Mouse (Mus musculus) midbrain, embryonic 13.5 days (tissue): ENCODE measurements at regions not wholly inside any gene's neighbourhood (a gene's known extent, or its start where the extent isn't known, plus 50 kb on each side); places are given as distances from the start of the nearest gene placed in this dataset.
A peak's percentile ranks its signal among the peaks of the same experiment; 100 is the strongest.

Experiments used
- ATAC-seq: fragments of 200-750 bp; cut with Nextera tagmentation; 2 replicates; pipeline ENCODE4 v1.8.0; 2017; ENCODE audit warnings: mild to moderate bottlenecking, moderate TSS enrichment, moderate library complexity
- H3K27ac ChIP-seq: fragments of 300-500 bp; sonication (generic); 2 replicates; pipeline ENCODE4 v1.5.1; 2015; ENCODE audit warnings: inconsistent platforms, mild to moderate bottlenecking, moderate library complexity
- H3K27me3 ChIP-seq: fragments of 300-500 bp; sonication (generic); 2 replicates; pipeline ENCODE4 v1.6.1; 2015; ENCODE audit warnings: mild to moderate bottlenecking, inconsistent platforms
- H3K36me3 ChIP-seq: fragments of 300-500 bp; sonication (generic); 2 replicates; pipeline ENCODE4 v1.6.1; 2015; ENCODE audit warnings: mild to moderate bottlenecking, inconsistent platforms
- H3K4me1 ChIP-seq: fragments of 300-500 bp; sonication (generic); replicated peaks from 2 replicates; pipeline ENCODE4 v1.6.1; 2015; ENCODE audit warnings: inconsistent platforms
- H3K4me2 ChIP-seq: fragments of 300-500 bp; sonication (generic); replicated peaks from 2 replicates; pipeline ENCODE4 v1.6.1; 2015; ENCODE audit warnings: moderate library complexity, mild to moderate bottlenecking, inconsistent platforms
- H3K4me3 ChIP-seq: fragments of 300-500 bp; sonication (generic); replicated peaks from 2 replicates; pipeline ENCODE4 v1.5.1; 2015; ENCODE audit warnings: mild to moderate bottlenecking, inconsistent platforms
- H3K9ac ChIP-seq: fragments of 300-500 bp; sonication (generic); replicated peaks from 2 replicates; pipeline ENCODE4 v1.6.1; 2015; ENCODE audit warnings: mild to moderate bottlenecking, inconsistent platforms
- H3K9me3 ChIP-seq: fragments of 300-500 bp; sonication (generic); 2 replicates; pipeline ENCODE4 v1.6.1; 2016; ENCODE audit warnings: mild to moderate bottlenecking, inconsistent platforms
- WGBS: fragments of 180-500 bp; shearing (Covaris S2); methylation state at CpG from one replicate; pipeline ENCODE4 v1.1.7; 2015; 5-methylcytosine and 5-hydroxymethylcytosine counted together

DNA sequence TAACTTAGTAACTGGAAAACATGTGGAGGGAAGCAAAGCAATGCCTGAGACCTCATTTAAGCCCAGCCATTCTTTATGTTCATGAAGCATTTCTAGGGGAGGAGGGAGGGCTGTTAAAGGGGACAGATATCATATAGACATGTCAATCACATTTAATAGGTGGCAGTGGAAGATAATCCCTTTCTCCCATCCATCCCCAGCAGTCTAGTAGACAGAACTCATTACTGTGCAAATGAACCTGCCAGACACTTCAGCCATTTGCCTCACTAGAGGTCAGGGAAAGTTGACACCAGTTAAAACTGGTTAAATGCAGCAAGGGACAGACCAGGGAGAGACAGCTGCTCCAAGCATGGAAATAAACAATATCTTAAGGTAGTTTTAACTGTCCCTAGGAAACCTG, 359.1 kb downstream of the Slc6a15 start:
- no peak overlapping the region for H3K4me3 ChIP-seq
- H3K4me2 ChIP-seq = no peak overlapping the region
- no peaks in the 10 kb centered on the region for H3K27me3 ChIP-seq
- H3K36me3 ChIP-seq = no peaks in the 10 kb centered on the region
- no peak overlapping the region for H3K9ac ChIP-seq
- H3K9me3 ChIP-seq = no peaks in the 10 kb centered on the region
- H3K4me1 ChIP-seq = peaks cover 4% of the 10 kb centered on the region
- no peak overlapping the region for H3K27ac ChIP-seq
- peak; percentile 95 for ATAC-seq

DNA sequence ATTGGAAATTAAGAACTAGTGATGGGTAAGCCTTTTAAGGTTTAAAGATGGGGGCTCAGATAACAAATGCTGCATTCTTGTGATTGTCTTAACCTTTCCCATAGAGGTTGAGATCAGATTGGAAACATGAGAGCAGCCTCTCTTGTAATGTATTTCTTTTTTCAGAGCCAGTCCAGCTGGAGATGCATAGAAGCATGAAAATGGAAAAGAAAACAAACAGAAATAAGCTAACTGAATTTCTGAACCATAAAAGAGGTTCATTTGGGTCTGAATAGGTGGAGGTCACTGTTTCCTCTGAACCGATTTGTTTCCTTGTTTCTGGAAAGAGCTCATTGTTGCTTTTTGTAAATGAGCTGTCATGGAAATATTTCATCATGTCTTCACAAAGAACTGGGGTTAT, 363.9 kb downstream of the Slc6a15 start:
- H3K36me3 ChIP-seq = no peaks in the 10 kb centered on the region
- peaks cover 7% of the 10 kb centered on the region for H3K4me1 ChIP-seq
- H3K9me3 ChIP-seq = no peaks in the 10 kb centered on the region
- H3K9ac ChIP-seq = no peak overlapping the region
- 25% methylated on average over 1 of the region's 1 CpGs for WGBS
- ATAC-seq = no peak
- H3K27ac ChIP-seq = peak overlapping the region; percentile 60
- H3K27me3 ChIP-seq = no peaks in the 10 kb centered on the region
- no peak overlapping the region for H3K4me2 ChIP-seq
- no peak overlapping the region for H3K4me3 ChIP-seq

DNA sequence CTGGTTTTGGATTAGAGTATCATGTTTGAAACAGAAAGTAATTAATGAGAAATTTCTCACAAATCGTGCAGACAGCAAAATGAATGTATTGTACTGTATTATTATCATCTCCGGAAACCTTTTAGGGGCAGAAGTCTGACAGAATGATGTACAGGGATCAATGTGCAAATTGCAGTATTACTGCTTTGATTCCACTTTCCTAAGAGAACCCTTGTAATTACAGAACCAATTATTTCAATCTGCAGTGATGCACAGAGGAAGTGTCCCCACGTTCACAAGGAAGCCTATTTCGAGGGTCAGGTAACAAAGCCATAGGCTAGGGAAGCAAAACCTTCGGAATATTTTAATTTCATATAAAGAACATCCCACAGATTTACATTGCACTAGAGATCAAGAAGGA, 364.4 kb downstream of the Slc6a15 start:
- no peaks in the 10 kb centered on the region for H3K9me3 ChIP-seq
- no peak for ATAC-seq
- 46% methylated on average over 5 of the region's 5 CpGs for WGBS
- H3K4me2 ChIP-seq = no peak overlapping the region
- H3K27me3 ChIP-seq = no peaks in the 10 kb centered on the region
- no peak overlapping the region for H3K4me3 ChIP-seq
- H3K9ac ChIP-seq = no peak overlapping the region
- H3K27ac ChIP-seq = no peak overlapping the region
- H3K4me1 ChIP-seq = peaks cover 7% of the 10 kb centered on the region
- no peaks in the 10 kb centered on the region for H3K36me3 ChIP-seq

DNA sequence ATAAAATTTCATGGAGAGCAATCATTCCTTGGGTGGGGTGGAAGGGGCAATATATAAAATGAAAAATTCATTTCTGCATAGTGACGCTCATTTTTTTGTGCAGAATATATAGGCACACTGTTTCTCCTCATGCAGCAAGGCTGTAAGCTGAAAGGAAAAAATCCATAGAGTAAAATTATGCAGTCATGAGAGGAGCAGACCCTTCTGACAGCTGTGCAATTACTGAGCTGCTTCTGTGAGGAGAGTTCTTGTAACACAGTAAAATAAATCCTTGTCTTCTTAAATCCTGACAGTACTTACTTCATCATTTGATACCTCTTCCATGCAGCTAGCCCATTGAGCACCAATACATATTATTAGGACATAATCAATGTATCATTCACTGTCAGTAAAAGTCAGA, 362.7 kb upstream of the Gm21293 start:
- Histone ChIP-seq H3K9ac (no peak overlapping the region), H3K4me2 (no peak overlapping the region), H3K27ac (no peak overlapping the region), H3K4me3 (no peak overlapping the region), H3K4me1 (no peaks in the 10 kb centered on the region), H3K9me3 (no peaks in the 10 kb centered on the region), H3K36me3 (no peaks in the 10 kb centered on the region), H3K27me3 (no peaks in the 10 kb centered on the region)
- 0 out of 2 replicates have a peak, but pooled peaks have one; percentile 27 for ATAC-seq
- 68% methylated on average over 1 of the region's 1 CpGs for WGBS

DNA sequence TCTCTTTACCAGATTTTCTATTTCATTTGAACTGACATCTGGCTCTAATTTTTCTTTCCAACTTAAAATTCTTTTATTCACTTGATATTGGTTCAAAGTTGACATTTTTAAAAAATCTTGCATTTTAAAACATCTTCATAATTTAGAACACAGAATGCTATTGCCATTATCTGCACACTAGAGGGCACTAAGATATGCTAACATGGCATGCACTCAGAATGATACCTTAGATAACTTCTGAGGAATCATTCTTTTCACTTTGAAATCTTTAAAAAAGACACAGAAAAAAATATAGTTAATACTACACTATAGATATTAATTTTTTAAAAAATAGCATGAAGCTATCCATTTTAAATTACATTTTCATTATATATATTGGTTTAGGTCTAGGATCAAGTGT, 357.9 kb upstream of the Gm21293 start:
- H3K9ac ChIP-seq = no peak overlapping the region
- no peak overlapping the region for H3K4me3 ChIP-seq
- H3K27me3 ChIP-seq = no peaks in the 10 kb centered on the region
- H3K4me2 ChIP-seq = no peak overlapping the region
- ATAC-seq = no peak
- no peaks in the 10 kb centered on the region for H3K36me3 ChIP-seq
- no peak overlapping the region for H3K27ac ChIP-seq
- H3K9me3 ChIP-seq = no peaks in the 10 kb centered on the region
- H3K4me1 ChIP-seq = no peaks in the 10 kb centered on the region

DNA sequence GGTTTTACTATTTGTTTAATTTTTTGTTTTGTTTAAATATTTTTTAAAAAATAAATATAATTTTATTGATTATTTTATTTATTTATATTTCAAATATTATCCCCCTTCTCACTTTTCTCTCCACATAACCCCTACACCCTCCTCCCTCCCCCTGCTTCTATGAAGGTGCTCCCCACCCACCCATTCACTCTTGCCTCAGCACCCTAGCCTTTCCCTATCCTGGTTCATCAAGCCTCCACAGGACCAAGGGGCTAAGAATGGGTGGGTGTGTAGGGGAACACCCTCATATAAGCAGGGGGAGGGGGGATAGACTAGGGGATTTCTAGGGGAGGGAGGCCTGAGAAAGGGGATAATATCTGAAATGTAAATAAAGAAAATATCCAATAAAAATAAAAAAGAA, 313.7 kb upstream of the Gm21293 start:
- no peak overlapping the region for H3K4me2 ChIP-seq
- no peaks in the 10 kb centered on the region for H3K27me3 ChIP-seq
- H3K4me1 ChIP-seq = no peaks in the 10 kb centered on the region
- H3K9ac ChIP-seq = no peak overlapping the region
- H3K4me3 ChIP-seq = no peak overlapping the region
- ATAC-seq = no peak
- no peak overlapping the region for H3K27ac ChIP-seq
- H3K9me3 ChIP-seq = no peaks in the 10 kb centered on the region
- H3K36me3 ChIP-seq = no peaks in the 10 kb centered on the region

DNA sequence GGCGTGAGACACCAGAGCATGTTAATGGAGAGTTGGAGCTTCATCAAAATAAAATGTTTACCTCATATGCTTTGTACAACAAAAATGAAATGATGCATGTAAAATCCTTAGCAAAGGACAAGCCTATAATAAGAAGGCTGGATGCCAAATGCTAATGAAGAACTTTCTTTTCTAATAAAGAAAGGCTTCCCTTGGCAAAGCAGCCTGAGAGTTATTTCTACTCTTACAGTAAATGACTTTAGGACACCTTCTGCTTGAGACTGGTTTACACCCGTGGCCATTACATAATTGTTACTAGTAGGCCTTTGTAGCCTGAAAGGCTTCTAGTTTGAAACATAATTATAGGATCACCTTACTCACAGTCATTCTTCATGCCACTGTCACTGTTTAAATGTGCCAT, 310.7 kb upstream of the Gm21293 start:
- Histone ChIP-seq H3K9ac (no peak overlapping the region), H3K36me3 (no peaks in the 10 kb centered on the region), H3K9me3 (no peaks in the 10 kb centered on the region), H3K4me1 (no peaks in the 10 kb centered on the region), H3K4me2 (no peak overlapping the region), H3K27me3 (no peaks in the 10 kb centered on the region), H3K4me3 (no peak overlapping the region), H3K27ac (no peak overlapping the region)
- 71% methylated on average over 2 of the region's 2 CpGs for WGBS
- no peak for ATAC-seq

DNA sequence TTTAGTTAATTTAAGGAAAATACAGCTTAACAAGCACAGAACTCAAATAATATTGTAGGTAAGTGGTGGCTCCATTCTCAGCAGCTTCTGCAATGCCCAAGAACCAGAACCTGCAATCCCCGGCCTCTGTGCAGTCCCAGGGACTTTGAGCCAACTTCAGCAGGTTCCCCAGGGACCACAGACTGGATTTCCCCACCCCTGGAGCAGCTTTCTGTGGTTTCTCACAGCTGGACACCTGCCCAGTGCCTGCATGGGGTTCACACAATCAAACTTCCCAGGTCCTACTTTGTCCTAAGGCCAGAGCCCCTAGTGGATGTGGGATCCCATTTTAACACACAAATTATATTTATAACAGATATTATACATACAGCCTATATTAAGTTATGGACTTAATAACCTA, 287.6 kb upstream of the Gm21293 start:
- H3K27me3 ChIP-seq = no peaks in the 10 kb centered on the region
- H3K9me3 ChIP-seq = no peaks in the 10 kb centered on the region
- no peak overlapping the region for H3K4me2 ChIP-seq
- H3K36me3 ChIP-seq = no peaks in the 10 kb centered on the region
- 79% methylated on average over 1 of the region's 1 CpGs for WGBS
- no peak overlapping the region for H3K9ac ChIP-seq
- no peak overlapping the region for H3K4me3 ChIP-seq
- H3K27ac ChIP-seq = no peak overlapping the region
- ATAC-seq = no peak
- no peaks in the 10 kb centered on the region for H3K4me1 ChIP-seq

DNA sequence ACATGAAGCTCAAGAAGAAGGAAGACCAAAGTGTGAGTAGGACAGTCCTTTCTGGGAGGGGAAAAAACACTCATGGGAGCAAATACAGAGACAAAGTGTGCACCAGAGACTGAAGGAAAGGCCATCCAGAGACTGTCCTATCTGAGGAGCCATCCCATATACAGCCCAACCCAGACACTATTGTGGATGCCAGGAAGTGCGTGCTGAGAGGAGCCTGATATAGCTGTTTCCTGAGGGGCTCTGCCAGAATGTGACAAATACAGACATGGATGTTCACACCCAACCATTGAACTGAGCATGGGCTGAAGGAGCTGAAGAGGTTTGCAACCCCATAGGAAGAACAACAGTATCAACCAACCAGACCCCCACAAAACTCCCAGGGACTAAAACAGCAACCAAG, 281.9 kb upstream of the Gm21293 start:
- no peaks in the 10 kb centered on the region for H3K36me3 ChIP-seq
- H3K4me3 ChIP-seq = no peak overlapping the region
- no peak overlapping the region for H3K27ac ChIP-seq
- no peak overlapping the region for H3K4me2 ChIP-seq
- 90% methylated on average over 1 of the region's 1 CpGs for WGBS
- H3K9me3 ChIP-seq = no peaks in the 10 kb centered on the region
- no peak for ATAC-seq
- no peaks in the 10 kb centered on the region for H3K4me1 ChIP-seq
- H3K27me3 ChIP-seq = no peaks in the 10 kb centered on the region
- no peak overlapping the region for H3K9ac ChIP-seq

DNA sequence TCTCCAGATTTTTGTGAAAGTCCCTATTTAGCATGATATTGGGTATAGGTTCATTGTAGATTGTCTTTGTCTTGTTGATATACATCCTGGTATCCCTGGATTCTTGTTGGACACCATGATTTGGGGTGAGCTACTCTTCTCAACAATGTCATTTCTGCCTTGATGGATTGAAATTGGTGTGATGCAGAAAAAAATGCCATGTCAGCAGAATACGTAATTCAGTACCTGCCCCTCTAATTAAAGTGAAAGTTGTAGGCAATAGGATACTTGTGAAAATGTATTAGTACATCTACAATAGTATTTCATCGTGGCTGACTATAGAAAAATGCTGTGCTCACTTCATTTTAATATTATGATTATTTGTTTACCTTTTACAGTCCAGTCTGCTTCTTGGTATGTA, 280.7 kb upstream of the Gm21293 start:
- H3K9me3 ChIP-seq = no peaks in the 10 kb centered on the region
- no peak overlapping the region for H3K9ac ChIP-seq
- no peak for ATAC-seq
- no peak overlapping the region for H3K4me2 ChIP-seq
- H3K36me3 ChIP-seq = no peaks in the 10 kb centered on the region
- no peaks in the 10 kb centered on the region for H3K27me3 ChIP-seq
- no peak overlapping the region for H3K27ac ChIP-seq
- WGBS = 91% methylated on average over 2 of the region's 2 CpGs
- H3K4me1 ChIP-seq = no peaks in the 10 kb centered on the region
- no peak overlapping the region for H3K4me3 ChIP-seq

DNA sequence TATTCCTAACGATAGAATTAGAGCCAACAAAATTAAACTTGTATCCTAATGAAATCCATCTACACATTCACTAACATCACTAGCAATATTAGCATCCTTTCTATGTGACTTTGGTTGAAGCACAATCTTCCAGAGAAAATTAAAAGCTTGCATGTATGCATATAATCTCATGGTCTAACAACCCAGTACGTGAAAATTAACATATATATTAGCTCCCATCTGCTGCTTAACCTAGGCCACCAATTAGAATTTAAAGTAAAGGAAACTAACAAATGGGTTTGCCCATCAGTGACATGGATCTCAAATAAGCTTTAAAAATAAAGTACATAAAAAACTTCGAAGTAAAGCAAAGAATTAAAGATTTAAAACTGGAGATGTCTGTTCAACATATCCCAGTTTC, 278.9 kb upstream of the Gm21293 start:
- Histone ChIP-seq H3K9me3 (no peaks in the 10 kb centered on the region), H3K27me3 (no peaks in the 10 kb centered on the region), H3K4me2 (no peak overlapping the region), H3K27ac (no peak overlapping the region), H3K36me3 (no peaks in the 10 kb centered on the region), H3K4me3 (no peak overlapping the region), H3K9ac (no peak overlapping the region), H3K4me1 (no peaks in the 10 kb centered on the region)
- peak; percentile 37; the same call in 1 of the 2 replicates for ATAC-seq
- WGBS = 67% methylated on average over 3 of the region's 3 CpGs

DNA sequence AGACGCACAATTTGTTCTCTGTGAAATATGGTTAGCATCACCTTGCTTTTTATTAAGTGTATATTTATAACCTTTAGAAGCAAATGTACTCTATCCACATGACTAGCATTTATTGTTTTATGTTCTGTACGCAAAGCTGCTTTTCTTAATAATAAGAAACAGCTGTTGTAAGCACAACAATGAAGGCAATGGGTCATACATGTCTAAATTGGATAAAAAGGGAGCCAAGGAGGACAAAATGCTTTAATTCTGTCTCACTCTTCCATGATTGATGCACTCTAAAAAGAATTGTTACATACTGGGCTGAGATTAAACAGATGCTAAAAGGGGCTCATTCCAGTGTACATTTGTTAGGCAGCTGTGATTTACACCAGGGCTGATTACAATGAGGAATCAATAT, 232.7 kb upstream of the Gm21293 start:
- H3K9me3 ChIP-seq = no peaks in the 10 kb centered on the region
- no peaks in the 10 kb centered on the region for H3K36me3 ChIP-seq
- H3K9ac ChIP-seq = no peak overlapping the region
- H3K27ac ChIP-seq = no peak overlapping the region
- no peak for ATAC-seq
- WGBS = 87% methylated on average over 2 of the region's 2 CpGs
- H3K4me3 ChIP-seq = no peak overlapping the region
- no peak overlapping the region for H3K4me2 ChIP-seq
- no peaks in the 10 kb centered on the region for H3K4me1 ChIP-seq
- H3K27me3 ChIP-seq = no peaks in the 10 kb centered on the region

DNA sequence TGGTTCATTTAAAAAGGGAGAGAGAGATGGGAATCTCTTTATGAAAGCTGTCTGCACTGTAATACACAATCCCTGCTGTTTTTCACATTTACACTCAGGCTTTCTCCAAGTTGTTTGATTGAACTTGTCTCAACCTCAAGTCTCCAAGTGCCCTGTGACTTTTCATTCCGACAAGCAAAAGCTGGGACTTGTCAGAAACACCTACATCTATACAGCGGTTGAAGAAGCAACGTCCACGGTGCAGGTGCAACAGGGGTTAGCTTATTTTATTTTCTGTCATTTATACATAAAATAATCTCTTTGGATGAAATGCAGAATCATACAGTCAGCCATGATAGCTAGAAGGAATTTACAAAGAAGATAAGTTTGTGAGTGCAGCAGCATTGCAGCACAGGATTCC, 184.6 kb upstream of the Gm21293 start:
- no peak overlapping the region for H3K4me2 ChIP-seq
- H3K9ac ChIP-seq = no peak overlapping the region
- no peaks in the 10 kb centered on the region for H3K36me3 ChIP-seq
- H3K4me3 ChIP-seq = no peak overlapping the region
- no peaks in the 10 kb centered on the region for H3K27me3 ChIP-seq
- 81% methylated on average over 4 of the region's 4 CpGs for WGBS
- no peaks in the 10 kb centered on the region for H3K4me1 ChIP-seq
- no peaks in the 10 kb centered on the region for H3K9me3 ChIP-seq
- H3K27ac ChIP-seq = no peak overlapping the region
- ATAC-seq = no peak

DNA sequence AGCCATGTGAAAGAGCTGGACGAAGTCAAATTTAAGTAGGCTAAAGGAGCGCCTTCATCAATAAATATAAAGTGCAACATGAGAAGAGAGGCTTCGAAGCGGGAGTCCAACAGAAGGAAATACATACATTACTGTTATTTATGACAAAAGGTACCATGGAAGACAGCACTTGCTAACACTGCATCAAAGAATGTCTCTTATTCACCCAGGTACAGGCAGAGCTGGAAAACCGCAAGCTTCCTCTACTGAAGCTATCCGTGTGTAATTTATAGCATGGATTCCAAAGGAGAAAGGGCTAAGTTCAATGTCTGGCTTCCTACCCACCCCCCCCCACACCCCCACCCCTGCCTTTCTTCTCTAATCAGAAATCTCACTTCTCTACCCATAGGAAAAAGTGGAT, 166.7 kb upstream of the Gm21293 start:
- ATAC-seq = no peak

More for the DNA sequence above, 166.7 kb upstream of the Gm21293 start:
- Histone ChIP-seq H3K4me3 (no peak overlapping the region), H3K9ac (no peak overlapping the region), H3K9me3 (no peaks in the 10 kb centered on the region), H3K36me3 (no peaks in the 10 kb centered on the region), H3K4me1 (no peaks in the 10 kb centered on the region), H3K4me2 (no peak overlapping the region), H3K27ac (no peak overlapping the region), H3K27me3 (no peaks in the 10 kb centered on the region)
- WGBS = 90% methylated on average over 6 of the region's 6 CpGs
